ENCODE assay signal across 19 mouse cellular contexts in genomic region chr15:72296648-72297047, GRCm38 (mm10).
"Had no signal": no experiment of that assay in that cellular context is flagged by ENCODE, and none has a peak within 500 bp of the region (broad histone marks: within the 10 kb centered on the region; RNA-seq: fewer than 3 reads in every experiment).

No protein-coding gene starts in this region.

- H3K4me2 ChIP-seq: liver, embryonic 15.5 days; lung, embryonic 15.5 days; midbrain, embryonic 11.5 days; midbrain, embryonic 13.5 days; midbrain, embryonic 15.5 days; neural tube, embryonic 12.5 days; stomach, embryonic 15.5 days had no signal

- H3K36me3 ChIP-seq: liver, embryonic 15.5 days; lung, embryonic 15.5 days; midbrain, embryonic 13.5 days; midbrain, embryonic 15.5 days; neural tube, embryonic 12.5 days; stomach, embryonic 15.5 days had no signal

- H3K9ac ChIP-seq: liver, embryonic 15.5 days; liver, postnatal 0 days; lung, embryonic 15.5 days; midbrain, embryonic 13.5 days; midbrain, embryonic 15.5 days; neural tube, embryonic 12.5 days; stomach, embryonic 15.5 days had no signal

- H3K27me3 ChIP-seq: liver, embryonic 15.5 days; lung, embryonic 15.5 days; megakaryocyte, embryonic 14.5 days; midbrain, embryonic 13.5 days; midbrain, embryonic 15.5 days; neural tube, embryonic 12.5 days; stomach, embryonic 15.5 days had no signal

- H3K27ac ChIP-seq: liver, embryonic 15.5 days; lung, embryonic 15.5 days; macrophage; midbrain, embryonic 13.5 days; midbrain, embryonic 15.5 days; neural tube, embryonic 12.5 days; stomach, embryonic 15.5 days; stomach, postnatal 0 days had no signal

- ATAC-seq: liver, postnatal 0 days; lung, postnatal 0 days; midbrain, embryonic 13.5 days; midbrain, embryonic 15.5 days had no signal

- H3K9me3 ChIP-seq: liver, embryonic 15.5 days; lung, embryonic 15.5 days; midbrain, embryonic 13.5 days; midbrain, embryonic 15.5 days; neural tube, embryonic 12.5 days; stomach, embryonic 15.5 days had no signal

- H3K4me1 ChIP-seq: liver, embryonic 15.5 days; lung, embryonic 15.5 days; megakaryocyte, embryonic 14.5 days; midbrain, embryonic 13.5 days; midbrain, embryonic 15.5 days; neural tube, embryonic 12.5 days; stomach, embryonic 15.5 days had no signal

- DNase-seq: liver, postnatal 0 days; lung, adult 2 months; lung, postnatal 14 days; lung, postnatal 36 days; right cerebral cortex, postnatal 14 days; thymus, adult 2 months; thymus, postnatal 25 days; thymus, postnatal 4 days had no signal

- H3K4me3 ChIP-seq: liver, embryonic 15.5 days; lung, embryonic 15.5 days; megakaryocyte, embryonic 14.5 days; midbrain, embryonic 13.5 days; midbrain, embryonic 15.5 days; neural tube, embryonic 12.5 days; stomach, embryonic 15.5 days had no signal
